Mouse (Mus musculus) thymus, adult 2 months (tissue): ENCODE measurements around the gene Gm29776.

Source experiments
- CTCF ChIP-seq: fragments of 200-500 bp; IDR thresholded peaks from 2 replicates; pipeline ENCODE4 v1.5.1; 2012; ENCODE audit warnings: mild to moderate bottlenecking, control low read depth, low read length, moderate library complexity, borderline replicate concordance; ENCODE audit not compliant: control insufficient read depth, poor library complexity, insufficient read depth; ENCODE audit errors: extremely low read depth
- POLR2A ChIP-seq: fragments of 200-500 bp; IDR thresholded peaks from 2 replicates; pipeline ENCODE4 v1.6.1; 2012; ENCODE audit warnings: mild to moderate bottlenecking, low read length, control low read depth, moderate library complexity; ENCODE audit not compliant: control insufficient read depth, poor library complexity, insufficient read depth; ENCODE audit errors: extremely low read depth

DNA sequence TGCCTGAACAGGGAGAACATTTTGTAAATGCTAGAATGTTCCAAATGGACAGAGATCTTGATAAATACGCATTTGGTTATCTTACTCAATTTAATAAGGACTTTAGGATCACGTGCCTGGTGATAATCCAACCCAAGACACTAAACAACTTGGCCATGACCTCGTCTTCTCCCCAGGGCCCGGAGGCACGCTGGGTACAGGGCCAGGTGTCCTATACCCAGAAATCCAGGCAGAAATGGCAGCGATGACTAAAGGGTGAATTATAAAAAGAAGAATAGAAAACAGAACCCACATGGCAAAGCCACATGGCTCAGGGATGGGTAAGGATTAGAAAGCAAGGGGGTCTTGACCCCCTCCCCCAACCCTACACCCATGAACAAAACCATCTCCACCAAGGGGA, 43.1 kb upstream of the Gm29776 start:
- TF ChIP-seq POLR2A (no peak), CTCF (no peak)
